Mouse (Mus musculus) adipose tissue, adult 10 weeks (tissue): ENCODE results near the gene Gm20867. TPM values are rescaled to one million over a fixed set of nuclear protein-coding genes. Genes with fewer than 3 reads are reported as not detected.

Experiments
- polyA plus RNA-seq: library from polyadenylated mRNA; stranded (reverse); fragments of 350-450 nt; fragmentation: Illumina TruSeq; extraction: RNeasy Lipid Tissue Mini Kit (QIAGEN cat#74804); gene quantifications from one replicate; pipeline ENCODE4 v1.2.3, GENCODE M21; 2014; ENCODE audit warnings: low read depth, low replicate concordance

Gm20867 gene
- polyA plus RNA-seq = not detected

DNA sequence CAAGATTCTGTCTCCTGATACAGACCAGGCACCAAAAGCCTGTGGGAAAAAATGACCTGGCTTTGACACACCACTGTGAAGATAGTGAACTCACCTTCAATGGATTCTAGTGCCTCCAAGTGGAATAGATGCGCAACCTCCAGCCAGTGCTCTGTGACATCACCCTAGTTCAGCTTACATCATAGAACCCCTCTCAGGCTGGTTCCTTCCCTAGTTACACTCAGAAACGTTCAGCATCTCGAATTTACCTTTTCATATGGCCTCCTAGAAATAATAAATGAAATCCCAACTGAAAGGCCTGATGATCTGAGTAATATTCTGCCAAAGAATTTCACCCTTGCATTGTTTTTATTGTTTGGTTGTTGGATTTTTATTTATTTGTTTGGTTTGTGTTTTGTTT lies at the start of gene Gm20867:
Gm20867 (minus strand) TSS at position 101 of the 400 bp plus-strand sequence.

Other genes with a start within 250 kb of the Gm20867 start
- not detected for gene Gm29564, start 249.8 kb upstream of the Gm20867 start, polyA plus RNA-seq